Mouse (Mus musculus): ENCODE results near the gene Dicer1. TPM values are rescaled to one million over a fixed set of nuclear protein-coding genes. Genes with fewer than 3 reads are reported as not detected.

Dicer1 gene
- total RNA-seq, 2 experiments from 2014 or later: 52.3 to 54.4 TPM

Other genes starting within 250 kb of the Dicer1 start
- gene Clmn, start 113.1 kb upstream of the Dicer1 start, total RNA-seq (2021): 10 to 100 TPM; 27.4 to 28.7 TPM

Data from left cerebral cortex, postnatal 14 days (tissue).